Mouse (Mus musculus): ENCODE measurements around the gene Tfrc. TPM values are rescaled to one million over a fixed set of nuclear protein-coding genes. Genes with fewer than 3 reads are reported as not detected.
A peak's percentile ranks its signal among the peaks of the same experiment; 100 is the strongest.

Gene Tfrc
- polyA plus RNA-seq, 1 experiment, result 25.1 TPM

- no peak for TF ChIP-seq FOSL1 (IDR thresholded peaks at IDR 0.05; ENCODE audit: insufficient read depth, low read length, poor library complexity, severe bottlenecking)
- TF ChIP-seq CTCF (IDR thresholded peaks at IDR 0.05; ENCODE audit: control insufficient read depth, insufficient read depth, insufficient read length), result no peak
- TF ChIP-seq MYOG (IDR thresholded peaks at IDR 0.05; ENCODE audit: control insufficient read depth, extremely low read depth, insufficient read length), result no peak
- TF ChIP-seq CEBPB (IDR thresholded peaks at IDR 0.05; ENCODE audit: low read depth), result no peak
- TF ChIP-seq MYOD1 (IDR thresholded peaks at IDR 0.05; ENCODE audit: control insufficient read depth, insufficient read length, low read depth), result no peak
- TF ChIP-seq USF1 (IDR thresholded peaks at IDR 0.05; ENCODE audit: low read depth), result no peak
- TF ChIP-seq MAX (IDR thresholded peaks at IDR 0.05), result no peak
- no peak overlapping the region for H3ac ChIP-seq (ENCODE audit: control insufficient read depth, insufficient read length, low read depth)
- H3K36me3 ChIP-seq (ENCODE audit: control insufficient read depth, insufficient read depth), result no peaks in the 10 kb centered on the region
- H3K79me3 ChIP-seq (ENCODE audit: low read depth), result no peaks in the 10 kb centered on the region
- H3K4me3 ChIP-seq (ENCODE audit: insufficient read depth, poor library complexity, severe bottlenecking), result no peak overlapping the region
- no peaks in the 10 kb centered on the region for H3K27me3 ChIP-seq (ENCODE audit: control insufficient read depth, insufficient read depth, insufficient read length)
- no peaks in the 10 kb centered on the region for H3K79me2 ChIP-seq (ENCODE audit: control insufficient read depth, insufficient read depth)
These were observed 6.5 kb upstream of the Tfrc start for GRCm38 (mm10) chr16:32602193-32602685.

DNA sequence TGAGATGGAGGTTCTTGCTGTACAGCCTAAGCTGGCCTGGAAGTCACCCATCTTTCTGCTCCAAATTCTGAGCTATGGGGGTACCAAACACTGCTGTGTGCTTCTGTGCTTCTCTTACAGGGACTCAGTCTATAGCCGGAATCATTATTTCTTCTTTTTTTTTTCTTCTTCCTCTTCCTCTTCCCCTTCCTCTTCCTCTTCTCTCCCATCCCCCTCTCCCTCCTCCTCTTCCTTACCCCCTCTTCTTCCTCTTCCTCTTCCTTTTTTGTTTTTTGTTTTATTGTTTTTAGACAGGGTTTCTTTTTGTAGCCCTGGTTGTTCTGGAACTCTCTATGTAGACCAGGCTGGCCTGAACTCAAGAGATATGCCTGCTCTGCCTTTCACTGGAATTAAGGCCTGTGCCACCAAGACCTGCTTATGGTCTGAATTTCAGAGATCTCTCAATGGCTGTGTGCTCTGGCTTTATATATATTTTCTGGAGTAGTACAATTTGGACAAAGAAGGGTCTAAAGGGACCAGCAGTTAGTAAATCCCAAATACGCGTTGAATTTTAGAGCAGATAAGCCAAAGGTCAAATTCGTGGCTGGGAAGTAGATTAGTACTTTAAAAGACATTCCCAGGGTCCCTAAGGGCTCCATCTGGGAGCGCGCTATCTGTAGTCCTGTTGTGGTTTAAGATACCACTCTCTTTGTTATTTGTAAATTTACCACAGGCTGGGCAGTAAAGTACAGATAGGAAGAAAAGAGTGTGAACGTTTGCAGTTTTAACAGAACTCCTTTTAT is 967 bp upstream of the Tfrc start:
- H3K4me3 ChIP-seq (ENCODE audit: insufficient read depth, poor library complexity, severe bottlenecking), result no peak overlapping the region

DNA sequence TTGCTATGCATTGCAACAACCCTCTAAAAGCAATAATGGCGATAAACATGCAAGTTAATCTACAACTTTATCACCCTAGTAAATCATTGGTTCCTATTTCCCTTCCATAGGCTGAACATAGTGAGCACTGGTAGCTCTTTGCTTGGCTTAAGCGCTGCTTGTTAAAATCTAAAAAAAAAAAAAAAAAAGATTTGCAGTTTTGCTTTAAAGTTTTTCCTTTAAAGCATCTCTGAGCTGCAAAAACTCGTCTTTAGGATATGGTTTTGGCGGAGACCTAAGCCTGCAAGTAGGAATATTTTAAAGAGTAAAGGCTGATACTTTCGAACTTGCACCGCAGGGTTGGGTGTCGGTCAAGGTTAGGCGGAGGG is 392 bp upstream of the Tfrc start:
- peaks cover 44% of the 10 kb centered on the region for H3K79me2 ChIP-seq (ENCODE audit: control insufficient read depth, insufficient read depth)
- TF ChIP-seq MYOG (IDR thresholded peaks at IDR 0.05; ENCODE audit: control insufficient read depth, extremely low read depth, insufficient read length) (no peak), CEBPB (IDR thresholded peaks at IDR 0.05; ENCODE audit: low read depth) (no peak), USF1 (IDR thresholded peaks at IDR 0.05; ENCODE audit: low read depth) (no peak), MYOD1 (IDR thresholded peaks at IDR 0.05; ENCODE audit: control insufficient read depth, insufficient read length, low read depth) (no peak), MAX (IDR thresholded peaks at IDR 0.05) (no peak), FOSL1 (IDR thresholded peaks at IDR 0.05; ENCODE audit: insufficient read depth, low read length, poor library complexity, severe bottlenecking) (no peak), CTCF (IDR thresholded peaks at IDR 0.05; ENCODE audit: control insufficient read depth, insufficient read depth, insufficient read length) (no peak)
- no peaks in the 10 kb centered on the region for H3K27me3 ChIP-seq (ENCODE audit: control insufficient read depth, insufficient read depth, insufficient read length)
- H3K79me3 ChIP-seq (ENCODE audit: low read depth), result peaks cover 32% of the 10 kb centered on the region
- H3K4me3 ChIP-seq (ENCODE audit: insufficient read depth, poor library complexity, severe bottlenecking), result peak overlapping the region; percentile 85
- peaks cover 3% of the 10 kb centered on the region for H3K36me3 ChIP-seq (ENCODE audit: control insufficient read depth, insufficient read depth)
- no peak overlapping the region for H3ac ChIP-seq (ENCODE audit: control insufficient read depth, insufficient read length, low read depth)

More for the DNA sequence above, 967 bp upstream of the Tfrc start:
- Histone ChIP-seq H3K36me3 (ENCODE audit: control insufficient read depth, insufficient read depth) (peaks cover 3% of the 10 kb centered on the region), H3ac (ENCODE audit: control insufficient read depth, insufficient read length, low read depth) (no peak overlapping the region), H3K79me2 (ENCODE audit: control insufficient read depth, insufficient read depth) (peaks cover 38% of the 10 kb centered on the region), H3K79me3 (ENCODE audit: low read depth) (peaks cover 29% of the 10 kb centered on the region), H3K27me3 (ENCODE audit: control insufficient read depth, insufficient read depth, insufficient read length) (no peaks in the 10 kb centered on the region)
- TF ChIP-seq CTCF (IDR thresholded peaks at IDR 0.05; ENCODE audit: control insufficient read depth, insufficient read depth, insufficient read length) (no peak), CEBPB (IDR thresholded peaks at IDR 0.05; ENCODE audit: low read depth) (no peak), MAX (IDR thresholded peaks at IDR 0.05) (no peak), USF1 (IDR thresholded peaks at IDR 0.05; ENCODE audit: low read depth) (no peak)

- Histone ChIP-seq H3K27me3 (ENCODE audit: control insufficient read depth, insufficient read depth, insufficient read length) (no peaks in the 10 kb centered on the region), H3ac (ENCODE audit: control insufficient read depth, insufficient read length, low read depth) (peak overlapping the region; percentile 73), H3K4me3 (ENCODE audit: insufficient read depth, poor library complexity, severe bottlenecking) (peak overlapping the region; percentile 85), H3K79me2 (ENCODE audit: control insufficient read depth, insufficient read depth) (peaks cover 51% of the 10 kb centered on the region), H3K36me3 (ENCODE audit: control insufficient read depth, insufficient read depth) (peaks cover 4% of the 10 kb centered on the region), H3K79me3 (ENCODE audit: low read depth) (peaks cover 35% of the 10 kb centered on the region)
- no peak for TF ChIP-seq USF1 (IDR thresholded peaks at IDR 0.05; ENCODE audit: low read depth)
- TF ChIP-seq MYOD1 (IDR thresholded peaks at IDR 0.05; ENCODE audit: control insufficient read depth, insufficient read length, low read depth), result no peak
- no peak for TF ChIP-seq CEBPB (IDR thresholded peaks at IDR 0.05; ENCODE audit: low read depth)
- TF ChIP-seq MYOG (IDR thresholded peaks at IDR 0.05; ENCODE audit: control insufficient read depth, extremely low read depth, insufficient read length), result no peak
- TF ChIP-seq FOSL1 (IDR thresholded peaks at IDR 0.05; ENCODE audit: insufficient read depth, low read length, poor library complexity, severe bottlenecking), result no peak
- TF ChIP-seq CTCF (IDR thresholded peaks at IDR 0.05; ENCODE audit: control insufficient read depth, insufficient read depth, insufficient read length), result no peak
- TF ChIP-seq MAX (IDR thresholded peaks at IDR 0.05), result no peak
These were observed 670 bp downstream of the Tfrc start for GRCm38 (mm10) chr16:32609401-32609779.

GRCm38 (mm10) chr16:32610460-32611255 is 1.9 kb downstream of the Tfrc start:
- Histone ChIP-seq H3ac (ENCODE audit: control insufficient read depth, insufficient read length, low read depth) (no peak overlapping the region), H3K27me3 (ENCODE audit: control insufficient read depth, insufficient read depth, insufficient read length) (no peaks in the 10 kb centered on the region), H3K79me2 (ENCODE audit: control insufficient read depth, insufficient read depth) (peaks cover 51% of the 10 kb centered on the region), H3K4me3 (ENCODE audit: insufficient read depth, poor library complexity, severe bottlenecking) (no peak overlapping the region), H3K79me3 (ENCODE audit: low read depth) (peaks cover 35% of the 10 kb centered on the region), H3K36me3 (ENCODE audit: control insufficient read depth, insufficient read depth) (peaks cover 14% of the 10 kb centered on the region)
- TF ChIP-seq FOSL1 (IDR thresholded peaks at IDR 0.05; ENCODE audit: insufficient read depth, low read length, poor library complexity, severe bottlenecking), result no peak
- no peak for TF ChIP-seq USF1 (IDR thresholded peaks at IDR 0.05; ENCODE audit: low read depth)
- TF ChIP-seq CEBPB (IDR thresholded peaks at IDR 0.05; ENCODE audit: low read depth), result no peak
- no peak for TF ChIP-seq MYOD1 (IDR thresholded peaks at IDR 0.05; ENCODE audit: control insufficient read depth, insufficient read length, low read depth)
- no peak for TF ChIP-seq MYOG (IDR thresholded peaks at IDR 0.05; ENCODE audit: control insufficient read depth, extremely low read depth, insufficient read length)
- no peak for TF ChIP-seq CTCF (IDR thresholded peaks at IDR 0.05; ENCODE audit: control insufficient read depth, insufficient read depth, insufficient read length)
- TF ChIP-seq MAX (IDR thresholded peaks at IDR 0.05), result no peak

Data from C2C12 (cell line).